Mouse (Mus musculus) cerebellum, adult (tissue): ENCODE measurements around the gene Slc9a3.
A peak's percentile ranks its signal among the peaks of the same experiment; 100 is the strongest.

Experiments used
- ATAC-seq: cut with Nextera tagmentation; 2 replicates; pipeline ENCODE4 v1.9.2; 2017; ENCODE audit warnings: mild to moderate bottlenecking, moderate library complexity, mixed read lengths; ENCODE audit not compliant: insufficient number of reproducible peaks, low FRiP score, low TSS enrichment

Gene Slc9a3

GRCm38 (mm10) chr13:74121141-74121602, at the start of gene Slc9a3:
Slc9a3 (plus strand) TSS chr13:74121457.
- no peak for ATAC-seq

GRCm38 (mm10) chr13:74071714-74072113, 49.5 kb upstream of the Slc9a3 start:
- ATAC-seq, result no peak

GRCm38 (mm10) chr13:74073369-74073768, 47.9 kb upstream of the Slc9a3 start:
- no peak for ATAC-seq

DNA sequence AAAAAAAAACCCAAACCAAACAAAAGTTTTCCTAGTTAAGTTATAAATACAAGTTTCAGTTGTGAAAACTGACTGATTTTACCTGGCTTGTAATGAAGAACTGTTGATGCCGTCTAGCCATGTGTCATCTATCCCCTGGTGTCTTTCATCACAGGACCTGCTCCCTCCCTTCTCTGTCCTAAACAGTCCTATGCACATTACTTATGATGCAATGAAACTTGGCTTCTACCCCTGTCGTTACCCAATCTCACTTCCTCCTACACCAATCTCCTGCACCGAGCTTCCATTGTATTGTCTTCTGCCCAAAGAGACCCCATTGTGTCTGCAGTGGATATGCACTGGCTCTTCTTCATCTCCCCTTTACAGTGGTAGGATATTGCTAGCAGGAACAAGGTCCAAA, 31.0 kb upstream of the Slc9a3 start:
- no peak for ATAC-seq

GRCm38 (mm10) chr13:74095936-74096335, 25.3 kb upstream of the Slc9a3 start:
- no peak for ATAC-seq

DNA sequence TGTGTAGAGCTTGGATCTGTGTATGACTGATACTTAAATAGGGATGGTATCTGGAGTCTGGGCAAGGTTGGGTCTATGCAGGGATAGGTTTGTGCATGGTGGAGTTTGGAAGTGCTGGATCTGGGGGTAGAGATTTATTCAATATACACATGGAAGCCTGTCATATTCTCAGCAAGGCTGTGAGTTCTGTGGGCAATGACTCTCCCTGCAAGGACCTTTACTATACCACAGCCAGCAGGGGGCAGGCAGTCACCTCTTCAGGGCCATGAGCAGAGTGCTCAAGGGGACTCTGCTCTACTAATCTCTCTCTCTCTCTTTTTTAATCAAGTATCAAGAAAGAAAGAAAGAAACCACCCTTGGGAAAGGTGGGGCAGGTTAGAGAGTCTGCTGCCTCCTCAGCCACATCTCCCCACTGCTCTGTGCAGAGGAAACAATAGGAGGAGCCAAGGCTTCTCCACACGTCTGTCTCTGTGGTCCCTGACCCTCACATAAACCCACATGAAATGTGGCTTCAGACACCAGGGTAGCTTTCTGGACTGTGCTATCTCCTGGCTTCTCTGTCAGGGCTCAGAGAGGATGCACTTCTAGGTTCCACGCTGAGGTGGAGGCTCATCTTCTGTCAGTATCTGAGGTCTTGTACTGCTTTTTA, 24.4 kb upstream of the Slc9a3 start:
- peak; percentile 65 for ATAC-seq

GRCm38 (mm10) chr13:74098913-74099312, 22.3 kb upstream of the Slc9a3 start:
- no peak for ATAC-seq

DNA sequence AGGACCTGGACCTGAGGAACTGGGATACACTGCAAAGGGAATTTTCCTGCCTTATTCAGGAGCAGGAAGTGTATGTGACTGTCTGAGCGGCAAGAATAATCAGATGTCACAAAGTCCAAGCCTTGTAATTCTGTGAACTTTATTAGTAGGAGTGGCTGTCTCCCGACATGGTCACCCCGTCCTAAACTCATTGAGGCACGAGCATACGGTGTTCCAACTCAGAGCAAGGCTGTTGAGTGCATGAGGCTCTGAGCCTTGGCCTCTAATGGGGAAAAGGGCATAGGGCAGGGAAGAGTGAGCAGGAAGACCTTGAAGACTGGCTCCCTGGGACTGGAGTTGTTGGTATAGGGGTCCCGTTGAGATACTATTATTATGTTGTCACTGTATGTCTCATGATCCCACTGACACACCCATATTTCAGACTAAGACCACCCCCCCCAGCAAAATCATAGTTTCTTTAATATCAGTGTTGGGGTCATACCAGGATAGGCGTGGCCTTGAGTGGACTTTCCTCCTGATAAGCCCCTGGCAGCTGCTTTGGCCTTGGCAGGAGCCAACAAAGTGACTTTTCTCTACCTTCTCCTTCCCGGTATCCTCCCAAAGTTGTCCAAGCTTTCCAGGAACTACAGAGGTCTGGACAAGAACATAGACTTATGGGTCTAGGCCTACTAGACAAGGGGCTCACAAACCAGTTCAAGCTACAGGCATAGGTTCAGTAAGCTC, 19.0 kb upstream of the Slc9a3 start:
- ATAC-seq, result no peak

- peak; percentile 57; the same call in 1 of the 2 replicates for ATAC-seq
Observed at GRCm38 (mm10) chr13:74102831-74103582, 18.2 kb upstream of the Slc9a3 start.

DNA sequence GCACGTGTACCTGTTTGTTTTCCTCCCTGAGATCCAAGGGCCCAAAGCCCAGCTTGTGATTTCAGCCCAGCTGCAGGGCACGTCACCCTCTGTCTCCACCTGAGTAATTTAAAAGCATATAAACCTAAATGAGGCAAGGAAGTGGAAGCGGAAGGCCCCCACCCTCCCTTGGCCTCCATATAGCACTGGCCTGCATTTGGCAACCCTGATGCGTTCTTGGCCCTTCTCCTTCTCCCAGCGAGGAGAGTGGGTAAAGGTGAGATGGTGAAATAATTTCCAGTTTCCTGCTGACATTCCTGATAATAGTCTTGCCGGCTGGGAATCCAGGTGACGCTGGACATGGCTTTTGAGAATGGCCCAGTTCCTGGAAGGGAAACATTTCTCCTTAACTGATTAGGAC, 16.8 kb upstream of the Slc9a3 start:
- no peak for ATAC-seq

DNA sequence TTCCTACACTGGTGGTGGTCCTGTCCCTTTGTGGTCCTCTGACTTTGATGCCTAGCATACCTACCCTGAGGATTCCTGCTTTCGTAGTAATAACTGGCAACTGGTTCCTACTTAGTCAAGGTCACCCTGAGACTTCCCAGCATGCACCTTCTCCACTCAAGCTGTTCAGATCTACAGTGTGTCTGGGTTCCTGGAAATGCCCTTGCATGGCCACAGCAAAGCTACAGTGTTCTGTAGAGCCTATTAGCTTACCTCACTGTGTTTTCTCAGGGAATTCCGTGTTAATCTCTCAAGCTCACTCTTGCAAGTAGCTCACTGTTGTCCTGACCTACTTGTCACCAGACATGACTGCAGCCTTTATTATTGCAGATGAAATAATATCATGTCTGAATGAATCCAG, 13.8 kb upstream of the Slc9a3 start:
- no peak for ATAC-seq

- no peak for ATAC-seq
Observed at GRCm38 (mm10) chr13:74112593-74112992, 8.7 kb upstream of the Slc9a3 start.

DNA sequence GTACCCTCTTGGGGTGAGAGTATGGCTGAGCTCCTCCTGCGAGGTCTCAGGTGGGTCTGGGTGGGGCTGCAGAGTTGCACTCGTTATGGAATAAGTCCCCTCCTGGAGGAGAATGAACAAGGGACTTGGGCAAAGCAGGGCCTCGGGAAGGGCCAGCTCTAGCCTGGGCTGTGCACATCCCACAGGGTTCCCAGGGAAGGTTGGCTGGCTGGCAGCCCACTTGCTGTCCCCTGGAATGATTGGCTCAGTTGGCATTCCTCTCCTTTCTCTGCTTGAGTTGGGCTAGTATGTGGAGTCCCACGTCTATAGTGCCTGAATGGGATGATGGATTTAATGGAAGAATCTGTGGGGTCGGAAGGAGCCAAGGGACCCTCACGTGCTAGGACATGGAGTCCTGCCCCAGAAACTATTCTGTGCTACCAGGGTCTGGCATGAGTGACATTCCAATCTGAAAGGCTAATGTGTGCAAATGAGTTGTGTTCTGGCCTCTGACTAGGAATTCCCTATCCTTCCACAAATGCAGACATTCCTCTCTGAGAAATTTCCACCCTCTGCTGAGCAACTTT, 7.5 kb upstream of the Slc9a3 start:
- ATAC-seq, result no peak

DNA sequence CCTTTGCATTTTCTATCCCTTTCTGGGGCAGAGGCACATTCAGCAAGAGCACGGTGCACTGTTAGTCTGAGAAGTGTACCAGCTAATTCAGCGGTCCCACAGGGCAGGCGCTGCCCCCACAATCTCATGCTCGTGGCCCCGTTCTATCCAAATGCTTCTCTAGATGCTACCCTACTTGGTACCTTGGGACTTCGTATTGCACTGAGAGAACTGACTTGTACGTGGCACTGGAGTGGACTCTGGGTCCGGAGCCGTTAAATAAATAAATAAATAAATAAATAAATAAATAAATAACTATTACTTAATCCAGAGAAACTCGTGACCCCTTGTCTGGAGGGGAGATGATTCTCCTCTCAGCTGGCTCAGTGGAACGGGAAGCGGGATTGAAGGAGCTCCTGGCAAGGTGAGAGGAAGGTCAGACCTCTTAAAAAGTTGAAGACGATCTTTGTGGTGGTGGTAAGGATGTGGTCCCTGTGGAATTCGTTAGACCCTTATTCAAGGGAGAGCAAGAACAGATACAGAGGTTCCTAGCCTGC, 606 bp downstream of the Slc9a3 start:
- no peak for ATAC-seq

- no peak for ATAC-seq
Observed at GRCm38 (mm10) chr13:74122632-74123031, 1.4 kb downstream of the Slc9a3 start.

DNA sequence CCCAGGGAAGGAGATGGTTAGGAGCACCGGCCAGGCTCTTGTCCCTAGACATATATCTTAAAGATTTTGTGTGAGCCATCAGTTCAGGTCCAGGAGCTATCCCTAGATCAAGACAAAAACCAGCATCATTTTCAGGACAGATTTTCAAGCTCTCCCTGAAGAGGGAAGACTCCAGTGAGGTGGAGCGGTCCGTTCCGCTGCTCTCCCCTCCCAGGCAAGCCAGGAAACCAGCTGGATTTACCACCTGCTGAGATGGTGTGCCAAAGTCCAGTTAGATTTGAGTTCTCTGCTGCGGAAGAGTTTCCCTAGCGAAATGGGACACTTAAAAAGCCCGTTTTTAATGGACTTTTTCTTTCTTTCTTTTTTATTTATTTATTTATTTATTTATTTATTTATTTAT, 6.3 kb downstream of the Slc9a3 start:
- ATAC-seq, result no peak

- no peak for ATAC-seq
Observed at GRCm38 (mm10) chr13:74129909-74130308, 8.7 kb downstream of the Slc9a3 start.

DNA sequence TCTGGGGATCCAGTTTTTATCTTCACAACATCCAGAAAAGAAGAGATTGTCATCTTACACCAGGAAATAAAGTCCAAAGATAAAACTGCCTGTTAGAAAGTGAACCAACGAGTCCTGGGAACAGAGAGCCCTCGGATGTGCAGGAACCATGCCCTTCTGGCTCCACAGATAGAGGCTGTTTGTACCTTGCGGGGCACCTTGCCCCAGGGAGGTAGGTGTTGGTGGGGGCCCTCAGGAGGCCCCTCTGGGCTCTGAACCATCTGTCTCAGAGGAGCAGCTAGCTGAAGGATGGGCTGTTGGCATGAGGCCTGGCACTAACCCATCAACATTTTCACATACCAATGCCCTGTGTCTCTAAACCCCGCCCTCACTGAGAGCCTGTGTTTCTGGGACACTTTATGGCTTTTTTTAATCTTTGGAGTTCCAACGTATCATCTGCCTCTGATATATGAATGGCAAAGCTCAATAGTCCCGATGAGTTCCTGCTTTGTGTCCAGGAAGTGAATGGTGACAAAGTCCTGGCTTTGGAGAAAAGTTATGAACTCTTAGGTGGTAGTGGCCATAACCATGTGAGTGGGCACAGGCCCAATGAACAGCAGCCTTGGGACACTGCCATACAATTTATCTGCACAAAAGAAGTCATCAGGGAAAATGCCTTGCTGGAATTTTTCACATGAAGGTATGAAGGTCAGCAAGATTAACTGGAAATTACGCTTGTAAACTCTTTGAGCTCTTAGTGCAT, 17.8 kb downstream of the Slc9a3 start:
- no peak for ATAC-seq

GRCm38 (mm10) chr13:74140793-74141192, 19.5 kb downstream of the Slc9a3 start:
- no peak for ATAC-seq

DNA sequence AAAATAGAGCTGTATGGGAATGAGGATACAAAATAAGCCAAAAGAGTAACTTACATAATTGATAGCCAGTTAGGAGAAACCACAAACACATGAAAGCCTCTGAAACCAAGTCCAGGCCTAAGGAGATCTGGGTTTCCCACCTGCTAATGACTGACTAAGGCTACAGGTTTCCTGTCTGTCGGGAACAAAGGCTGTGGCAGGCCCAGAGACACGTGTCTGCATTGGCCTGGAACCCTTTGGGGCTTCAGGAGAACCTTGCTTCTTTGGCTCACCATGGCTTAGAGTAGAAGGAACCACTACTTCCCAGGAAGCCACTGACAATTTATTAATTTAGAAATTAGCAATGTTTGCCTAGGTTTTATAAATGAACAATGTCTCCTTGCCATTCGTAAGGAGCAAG, 22.0 kb downstream of the Slc9a3 start:
- ATAC-seq, result no peak
